Mouse (Mus musculus) MEL-GATA-1-ER (cell line): Measurements from ENCODE around the gene Praf2.
"Not testable (repeated sequence)": the region's sequence is repeated elsewhere in the genome, so short reads cannot be mapped to it uniquely, and the experiment has no call there.

Source experiments
- DNase-seq: peaks from one replicate; pipeline ENCODE4 v3.0.0-alpha.2; 2012; ENCODE audit warnings: low read depth; ENCODE audit errors: extremely low read depth

The Praf2 gene

GRCm38 (mm10) chrX:7728215-7728921 lies at the start of gene Praf2:
TSS of gene Praf2 (plus strand) at chrX:7728439.
- peak; percentile 97 for DNase-seq

DNA sequence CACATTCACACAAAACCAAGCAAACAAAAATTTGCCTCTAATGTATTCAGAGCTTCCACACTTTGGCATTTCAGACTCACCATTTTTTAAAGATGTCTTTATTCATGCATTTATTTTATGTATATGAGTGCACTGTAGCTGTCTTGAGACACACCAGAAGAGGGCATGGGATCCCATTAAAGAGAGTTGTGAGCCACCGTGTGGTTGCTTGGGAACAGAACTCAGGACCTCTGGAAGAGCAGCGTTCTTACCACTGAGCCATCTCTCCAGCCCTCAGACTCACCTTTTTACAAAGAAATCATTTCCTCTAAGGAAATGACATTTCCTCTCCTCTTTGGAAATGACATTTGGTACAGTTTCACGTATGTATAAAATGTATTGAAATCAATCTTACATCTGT lies 49.3 kb upstream of the Praf2 start:
- DNase-seq = no peak

GRCm38 (mm10) chrX:7679405-7680056 lies 48.7 kb upstream of the Praf2 start:
- DNase-seq = peak; percentile 85

DNA sequence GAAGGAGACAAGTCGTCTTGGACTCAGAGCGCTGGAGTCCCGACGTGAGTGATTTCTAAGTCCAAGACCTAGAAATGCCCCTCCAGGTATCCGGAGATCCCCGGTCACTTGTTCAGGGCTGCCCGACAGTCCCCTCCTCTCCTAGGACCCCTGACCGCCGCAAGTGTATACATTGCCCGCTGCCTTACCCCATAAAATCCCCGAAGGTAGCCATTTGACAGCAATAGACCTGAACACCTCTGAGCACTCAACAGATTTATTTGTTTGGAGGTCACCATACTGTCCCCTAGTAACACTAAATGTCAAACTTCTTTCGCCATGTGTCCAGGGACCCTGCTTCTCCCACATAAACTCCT lies 48.2 kb upstream of the Praf2 start:
- no peak for DNase-seq

DNA sequence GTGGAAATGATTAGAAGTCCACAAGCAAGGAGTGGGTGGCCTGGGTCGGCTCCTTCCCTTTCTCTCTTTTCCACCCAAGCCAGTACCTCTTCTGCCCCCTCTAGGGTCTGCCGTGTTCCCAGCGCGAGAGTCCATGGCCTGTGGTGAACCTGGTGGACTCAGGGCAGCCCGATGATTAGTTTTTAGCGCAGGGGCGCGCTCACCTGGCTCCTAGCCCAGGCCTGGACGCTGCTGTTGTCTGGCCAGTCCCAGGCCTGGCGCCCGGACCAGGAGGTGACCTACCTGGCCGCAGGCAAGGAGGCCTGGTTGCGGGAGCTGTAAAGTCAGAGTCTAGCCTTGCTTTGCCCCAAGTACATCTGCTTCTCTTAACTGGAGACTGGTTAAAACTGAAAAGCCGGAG lies 47.4 kb upstream of the Praf2 start, which contains the start of gene Magix:
Gene Magix (minus strand): TSS at position 388 of the 400 bp plus-strand sequence.
- no peak for DNase-seq

DNA sequence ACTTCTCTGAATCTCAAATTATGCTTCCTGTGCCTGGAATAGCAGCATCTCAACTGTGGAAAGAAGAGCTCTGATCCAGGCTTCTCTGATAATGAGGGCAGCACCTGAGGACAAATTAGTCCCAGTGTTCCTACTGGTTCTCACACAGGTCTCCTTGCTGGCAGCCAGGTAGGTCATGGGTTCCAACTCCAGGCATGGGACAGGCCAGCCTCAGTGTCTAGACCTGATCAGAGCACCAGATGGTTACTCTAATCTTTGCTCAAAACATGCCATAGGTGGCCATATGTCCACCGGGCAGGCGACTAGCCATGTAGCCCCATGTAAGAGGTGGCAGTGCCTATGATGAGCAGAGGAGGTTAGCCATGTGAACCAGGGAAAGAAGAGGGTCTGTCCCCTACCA lies 39.9 kb upstream of the Praf2 start:
- no peak for DNase-seq

DNA sequence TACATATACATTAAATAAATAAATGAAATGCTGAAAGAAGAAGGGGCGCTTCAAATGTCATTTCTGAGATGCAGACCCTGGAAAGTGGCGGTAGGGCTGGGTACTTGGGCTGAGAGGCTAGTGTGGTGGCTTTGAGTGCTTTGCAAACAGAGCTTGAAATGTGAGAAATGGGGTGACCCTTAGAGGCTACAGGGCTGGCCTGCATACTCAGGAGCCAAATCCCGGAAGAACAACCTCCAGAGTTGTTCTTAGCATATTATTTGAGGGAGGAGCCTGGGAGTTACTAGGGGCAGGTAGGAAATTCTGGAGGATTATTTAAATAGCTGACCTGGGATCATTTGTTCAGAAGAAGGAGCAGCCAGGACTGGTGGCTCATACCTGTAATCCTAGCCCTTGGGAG lies 37.8 kb upstream of the Praf2 start:
- no peak for DNase-seq

GRCm38 (mm10) chrX:7692862-7693261 lies 35.4 kb upstream of the Praf2 start:
- DNase-seq = no peak

DNA sequence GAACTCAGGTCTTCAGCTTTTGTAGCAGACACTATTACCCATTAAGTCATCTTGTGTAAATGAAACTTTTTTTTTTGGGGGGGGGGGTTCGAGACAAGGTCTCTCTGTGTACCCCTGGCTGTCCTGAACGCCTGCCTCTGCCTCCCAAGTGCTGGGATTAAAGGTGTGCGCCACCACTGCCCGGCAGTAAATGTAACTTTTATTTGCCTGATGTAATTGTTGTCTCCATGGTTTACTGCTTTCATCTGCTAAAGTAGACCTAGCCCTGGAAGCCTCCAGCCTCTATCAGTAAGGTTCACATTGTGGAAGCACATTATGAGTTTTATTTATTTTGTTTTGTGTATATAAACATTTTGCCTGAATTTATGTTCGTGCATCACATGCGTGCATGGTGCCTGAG lies 31.7 kb upstream of the Praf2 start:
- no peak for DNase-seq

DNA sequence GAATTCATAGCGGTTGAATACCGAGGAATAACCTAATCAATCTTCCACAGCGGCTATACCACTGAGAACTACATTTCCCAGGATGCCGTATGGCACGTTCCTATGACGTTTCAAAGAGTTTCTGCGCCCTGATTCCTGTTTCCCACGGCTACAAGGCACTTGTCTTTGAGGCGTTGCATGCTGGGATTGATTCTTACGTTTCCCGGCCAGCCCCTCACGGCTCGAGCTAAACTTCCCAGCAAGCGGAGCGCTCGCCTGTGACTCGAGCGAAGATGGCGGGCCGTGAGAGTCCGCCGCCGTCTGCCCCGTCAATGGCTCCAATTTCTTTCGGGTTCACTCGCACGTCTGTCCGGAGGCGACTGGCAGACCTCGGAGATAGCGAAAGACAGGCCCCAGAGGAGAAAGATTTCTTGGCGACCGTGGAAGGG lies 31.3 kb upstream of the Praf2 start, which contains the start of gene Gpkow:
Gene Gpkow (plus strand): TSS at position 178 of the 428 bp plus-strand sequence.
- peak; percentile 96 for DNase-seq

DNA sequence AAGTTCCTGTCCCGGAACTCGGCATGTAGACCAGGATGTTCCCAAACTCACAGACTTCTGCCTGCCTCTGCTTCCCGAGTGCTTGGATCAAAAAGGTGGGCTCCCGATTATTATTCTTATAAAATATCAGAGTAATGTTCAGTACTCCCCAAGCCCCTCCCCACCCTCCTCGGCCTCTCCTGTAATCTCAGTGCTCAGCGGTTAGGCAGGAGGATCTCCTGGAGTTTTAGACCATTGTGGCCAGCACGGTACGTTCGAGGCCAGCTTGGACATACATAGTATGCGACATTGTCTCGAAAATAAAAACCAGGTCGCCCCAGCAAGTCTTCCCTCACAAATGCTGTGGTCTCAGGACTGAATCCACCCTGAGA lies 14.5 kb upstream of the Praf2 start:
- DNase-seq = not testable (repeated sequence)

DNA sequence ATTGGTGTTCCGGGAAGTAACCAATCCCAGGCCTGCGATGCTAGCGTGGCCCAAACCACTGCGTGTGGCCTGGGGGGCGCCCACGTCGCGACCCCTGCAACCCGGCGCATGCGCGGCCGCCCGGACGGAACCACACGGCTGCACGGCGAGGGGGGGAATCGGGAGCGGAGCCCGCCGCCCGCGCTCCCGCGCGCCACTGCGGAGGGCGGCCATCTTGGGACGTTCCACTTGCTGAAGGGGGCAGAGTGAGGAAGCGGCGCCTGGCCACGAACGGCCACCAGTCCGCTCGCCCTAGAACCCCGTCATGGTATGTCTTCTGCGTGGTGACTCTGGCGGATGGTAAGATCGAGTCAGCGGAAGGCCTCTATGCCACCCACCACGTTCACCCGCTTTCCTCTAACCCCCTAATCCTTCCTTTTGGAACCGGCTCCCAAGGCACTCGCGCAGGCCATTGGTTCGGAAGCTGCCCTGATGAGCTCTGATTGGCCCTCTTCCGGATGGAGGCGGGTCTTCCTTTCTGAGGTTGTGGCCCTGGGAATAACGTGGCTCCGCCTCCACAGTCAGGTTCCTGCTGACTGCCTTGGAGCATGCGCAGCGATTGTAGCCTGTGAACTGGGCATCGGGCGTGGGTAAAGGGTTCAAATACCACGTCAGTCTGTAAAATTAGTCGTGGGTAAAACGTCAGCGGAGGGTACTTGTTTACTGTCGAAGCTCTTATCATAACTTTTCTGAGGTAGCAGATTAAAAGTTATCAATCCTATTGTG lies 13.9 kb upstream of the Praf2 start, which contains the start of gene Wdr45:
Gene Wdr45 (plus strand): TSS at position 199 of the 765 bp plus-strand sequence.
- peak; percentile 96 for DNase-seq

- DNase-seq = not testable (repeated sequence)
Observed at GRCm38 (mm10) chrX:7716058-7716457, 12.2 kb upstream of the Praf2 start.

GRCm38 (mm10) chrX:7721514-7722281 lies 6.5 kb upstream of the Praf2 start, which contains the start of gene Gm45208:
TSS of gene Gm45208 (plus strand) at chrX:7722245.
- peak; percentile 85 for DNase-seq

DNA sequence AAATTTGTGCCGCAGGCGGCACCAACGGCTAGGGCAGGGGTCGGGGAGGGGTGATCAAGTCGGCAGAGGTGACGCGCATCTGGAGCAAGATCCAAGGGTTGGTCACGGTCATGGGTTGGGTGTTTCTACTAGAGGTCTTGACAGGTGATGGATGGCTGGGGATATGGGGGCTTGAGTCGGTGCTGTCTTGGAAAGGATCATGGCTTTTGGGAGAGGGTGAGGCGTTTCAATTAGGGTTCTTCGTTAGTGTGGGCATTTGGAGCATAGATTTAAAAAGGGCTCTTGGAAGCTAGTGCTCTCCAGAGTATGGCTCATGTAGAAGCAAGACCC lies 6.0 kb upstream of the Praf2 start:
- no peak for DNase-seq

GRCm38 (mm10) chrX:7722691-7723090 lies 5.5 kb upstream of the Praf2 start:
- DNase-seq = no peak

GRCm38 (mm10) chrX:7724135-7724534 lies 4.1 kb upstream of the Praf2 start:
- no peak for DNase-seq

GRCm38 (mm10) chrX:7725841-7726240 lies 2.4 kb upstream of the Praf2 start:
- DNase-seq = no peak

- DNase-seq = no peak
Observed at GRCm38 (mm10) chrX:7727176-7727575, 1.1 kb upstream of the Praf2 start.

DNA sequence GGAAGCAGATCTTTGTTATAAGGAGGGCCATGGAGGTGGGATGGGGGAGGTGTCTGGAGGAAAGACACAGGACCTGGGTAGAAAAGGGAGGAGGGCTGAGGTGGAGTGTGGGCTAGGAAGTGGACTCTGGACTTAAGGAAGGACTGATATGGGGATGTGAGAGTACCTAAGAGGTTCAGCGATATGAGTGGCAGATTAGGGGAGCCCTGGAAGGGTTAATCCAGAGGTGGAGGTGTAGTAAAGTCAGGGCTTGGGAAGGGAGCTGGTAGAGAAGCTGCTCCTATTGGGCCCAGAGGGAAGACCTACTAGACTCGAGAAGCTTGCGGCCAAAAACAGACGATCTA lies 655 bp downstream of the Praf2 start:
- DNase-seq = no peak

DNA sequence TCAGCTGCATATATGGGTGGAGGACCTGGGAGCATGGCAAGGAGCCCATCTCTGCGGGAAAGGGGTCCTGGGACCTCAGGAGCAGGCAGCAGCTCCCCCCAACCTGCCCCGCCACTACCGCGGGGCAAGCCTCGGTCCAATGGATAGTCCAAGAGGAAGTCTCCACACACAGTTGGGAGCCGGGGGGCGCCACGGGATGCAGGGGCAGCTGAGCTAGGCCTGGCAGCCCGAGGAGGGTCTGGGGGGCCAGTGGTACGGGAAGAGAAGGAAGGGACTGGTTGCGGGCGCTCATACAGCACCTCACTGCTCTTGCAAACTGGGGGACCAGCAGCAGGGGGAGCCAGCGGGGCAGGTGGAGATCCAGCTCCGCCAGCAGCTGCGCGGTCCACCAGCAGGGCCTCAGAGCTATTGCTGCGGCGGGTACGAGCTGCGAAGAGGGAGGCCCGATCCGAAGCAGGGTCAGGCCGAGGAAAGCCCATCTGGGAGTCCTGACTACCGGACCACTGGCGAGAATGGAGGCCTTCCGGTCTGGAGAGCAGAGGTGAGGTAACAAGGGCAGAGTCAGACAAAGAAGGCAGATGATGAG lies 5.4 kb downstream of the Praf2 start:
- DNase-seq = peak; percentile 51
